Mouse (Mus musculus) retina, embryonic 14.5 days (tissue): ENCODE results near the gene Lonp2.

ENCODE experiments used
- DNase-seq: peaks from one replicate; pipeline ENCODE4 v3.0.0-alpha.2; 2015; ENCODE audit warnings: low spot score

Gene Lonp2

GRCm38 (mm10) chr8:86623911-86624731 is at the start of gene Lonp2:
Gene Lonp2, plus strand, starts transcription at chr8:86624043.
- DNase-seq = peak; percentile 98

DNA sequence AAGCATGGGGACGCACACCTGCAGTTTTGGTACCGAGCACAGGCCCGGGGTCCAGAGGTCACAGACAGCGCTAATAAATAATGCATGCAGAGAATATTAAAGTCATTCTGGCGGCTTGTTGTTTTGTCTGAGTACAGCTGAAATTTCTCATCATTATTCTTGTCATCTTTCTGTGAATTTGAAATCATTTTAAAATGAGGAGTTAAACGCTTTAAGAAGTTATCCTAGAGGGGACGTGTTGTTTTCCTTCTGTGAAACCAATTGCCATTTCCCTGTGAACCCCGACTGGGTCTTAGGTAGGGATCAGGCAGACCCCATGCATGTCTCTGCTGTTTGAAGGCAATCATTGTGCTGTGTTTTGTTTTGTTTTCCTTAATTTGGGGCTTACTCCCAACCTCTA is 46.3 kb upstream of the Lonp2 start:
- DNase-seq = no peak

GRCm38 (mm10) chr8:86578076-86578475 is 45.8 kb upstream of the Lonp2 start:
- DNase-seq = no peak

- DNase-seq = no peak
Measured at GRCm38 (mm10) chr8:86578693-86579092, 45.1 kb upstream of the Lonp2 start.

DNA sequence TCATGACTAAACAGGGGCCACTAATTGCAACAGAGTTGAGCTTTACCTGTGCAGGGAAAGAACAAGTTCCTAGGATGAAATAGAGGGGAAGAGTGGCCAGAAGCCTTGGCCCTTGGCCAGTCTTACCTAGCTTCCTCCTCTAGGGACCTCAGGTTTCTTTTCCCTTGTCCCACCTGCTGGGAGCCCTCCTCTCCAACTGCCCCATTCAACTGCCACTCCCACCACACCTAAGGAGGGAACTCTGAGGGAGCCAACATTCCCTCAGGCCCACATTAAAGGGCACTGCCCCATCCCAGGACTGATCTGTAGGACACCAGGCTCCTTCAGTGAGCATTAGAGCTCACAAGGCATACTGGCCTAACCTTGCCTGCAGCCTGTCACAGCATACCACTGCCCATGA is 43.4 kb upstream of the Lonp2 start, which contains the start of gene Abcc12:
Abcc12 (minus strand) TSS at position 229 of the 400 bp plus-strand sequence.
- DNase-seq = no peak

DNA sequence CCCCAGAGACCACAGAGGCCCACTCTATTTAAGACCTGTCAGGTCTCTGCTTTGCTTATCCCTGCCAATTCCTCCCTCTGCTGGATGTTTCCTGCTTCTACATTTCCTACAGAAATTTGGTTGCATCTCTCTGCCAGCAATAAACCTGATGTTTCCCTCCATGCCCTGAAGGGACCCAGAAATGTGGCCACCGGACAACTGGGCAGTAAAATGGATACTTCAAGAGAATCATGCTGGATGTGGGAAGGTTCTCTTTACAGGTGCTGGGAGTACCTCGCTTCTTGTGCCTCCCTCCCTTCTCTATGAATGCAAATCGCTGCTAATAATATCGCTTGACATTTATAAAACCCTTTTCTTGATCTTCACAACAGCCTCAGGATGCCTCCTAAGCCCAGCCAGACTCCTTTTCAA is 41.9 kb upstream of the Lonp2 start:
- DNase-seq = peak; percentile 36

DNA sequence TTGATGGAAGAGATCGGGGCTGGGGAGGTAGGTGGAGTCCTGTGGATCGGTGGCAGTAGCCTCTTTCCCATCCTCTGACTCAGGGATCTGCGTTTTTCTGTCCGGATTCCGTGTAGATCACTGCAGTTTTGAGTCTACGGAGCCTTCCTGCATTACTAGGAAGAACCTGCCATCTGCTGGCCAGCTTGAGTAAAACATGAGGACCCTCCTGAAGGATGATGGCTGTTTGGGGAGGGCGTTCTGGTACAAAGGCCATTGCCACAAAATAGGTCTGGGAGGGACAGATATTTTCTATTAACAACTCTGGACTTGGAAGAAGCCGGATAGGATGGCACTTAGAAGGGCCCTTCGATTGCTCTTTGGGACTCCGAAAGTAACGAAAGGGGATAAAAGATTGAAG is 38.7 kb upstream of the Lonp2 start:
- DNase-seq = peak; percentile 93

- peak; percentile 93 for DNase-seq
Measured at GRCm38 (mm10) chr8:86585532-86585931, 38.3 kb upstream of the Lonp2 start.

DNA sequence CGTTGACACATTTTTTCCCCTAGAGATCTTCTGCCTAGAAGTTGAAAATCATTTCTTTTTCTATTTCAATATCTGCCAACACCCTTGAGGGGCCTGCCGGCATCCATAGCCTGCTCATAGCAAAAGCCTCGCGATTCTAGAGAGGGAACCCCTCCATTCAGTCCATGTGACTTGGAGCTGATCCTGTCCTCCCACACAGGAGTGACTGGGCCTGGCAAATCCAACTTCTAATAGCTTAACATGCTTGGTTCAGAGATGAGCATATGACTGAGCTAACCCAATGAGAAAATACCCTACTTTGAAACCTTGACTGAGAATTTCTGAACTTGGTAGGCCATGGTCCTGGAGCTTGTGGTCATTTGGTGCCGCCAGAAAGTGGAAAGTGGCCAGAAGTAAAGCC is 37.8 kb upstream of the Lonp2 start:
- DNase-seq = no peak

DNA sequence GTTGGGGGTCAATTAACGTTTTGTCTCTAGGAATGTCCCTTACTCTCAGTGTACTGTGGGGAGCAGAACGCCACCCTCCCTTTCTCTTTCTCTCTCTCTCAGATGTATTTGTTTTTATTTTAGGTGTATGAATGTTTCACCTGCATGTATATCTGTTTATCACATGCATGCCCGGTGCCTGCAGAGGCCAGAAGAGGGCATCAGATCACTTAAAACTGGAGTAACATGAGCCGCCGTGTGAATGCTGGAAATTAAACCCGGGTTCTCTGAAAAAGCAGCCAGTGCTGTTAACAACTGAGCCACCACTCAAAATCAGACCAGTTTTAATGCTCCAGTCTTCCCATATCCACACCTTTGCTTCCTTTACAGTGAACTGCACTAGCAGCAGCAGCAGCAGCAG is 37.2 kb upstream of the Lonp2 start:
- DNase-seq = no peak

DNA sequence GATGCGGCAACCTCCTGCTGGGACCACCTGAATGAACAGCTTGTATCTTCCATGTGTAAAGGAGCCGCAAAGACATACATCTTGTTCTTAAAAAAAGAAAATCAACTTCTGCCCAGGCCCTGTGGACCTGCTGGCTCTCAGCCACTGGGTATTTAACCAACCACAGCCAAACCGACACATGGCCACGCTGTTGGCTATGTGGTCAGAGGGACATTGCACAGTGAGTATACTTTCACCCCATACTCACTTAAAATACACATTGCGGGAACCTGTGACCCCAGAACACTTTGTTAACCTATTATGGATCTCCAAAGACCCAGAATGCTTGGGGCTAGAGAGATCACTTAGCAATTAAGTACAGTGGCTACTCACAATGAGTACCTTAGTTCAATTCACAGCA is 35.5 kb upstream of the Lonp2 start:
- no peak for DNase-seq

- DNase-seq = no peak
Measured at GRCm38 (mm10) chr8:86593099-86593498, 30.7 kb upstream of the Lonp2 start.

DNA sequence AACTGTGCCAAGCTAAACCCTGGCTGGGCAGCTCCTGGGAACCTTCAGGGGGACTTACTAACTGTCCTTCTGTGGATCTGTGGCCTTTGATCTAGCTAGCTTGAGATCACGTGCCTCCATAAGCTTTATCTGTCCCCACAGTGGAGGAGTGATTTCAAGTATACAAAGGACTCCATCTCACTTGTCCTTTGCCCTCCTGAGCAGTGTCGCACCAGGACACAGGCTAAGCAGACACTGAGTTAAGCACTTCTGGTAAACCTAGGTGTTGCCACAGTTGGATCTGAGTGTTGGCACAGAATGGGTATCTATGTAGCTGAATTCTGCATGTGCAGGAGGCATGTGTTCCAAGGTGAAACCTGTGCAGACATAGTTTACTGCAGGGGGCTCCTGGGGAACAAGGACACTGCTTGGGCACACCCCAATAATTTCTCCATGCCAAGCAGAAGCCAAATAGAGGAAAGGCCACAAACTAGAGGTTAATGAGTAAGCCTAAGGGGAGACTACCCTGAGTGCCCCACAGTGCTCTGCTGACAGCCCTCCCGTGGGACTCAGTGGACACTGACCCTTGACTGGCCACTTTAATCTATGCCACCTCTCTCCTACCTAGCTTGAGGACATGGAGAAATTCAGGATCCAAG is 29.6 kb upstream of the Lonp2 start:
- no peak for DNase-seq

DNA sequence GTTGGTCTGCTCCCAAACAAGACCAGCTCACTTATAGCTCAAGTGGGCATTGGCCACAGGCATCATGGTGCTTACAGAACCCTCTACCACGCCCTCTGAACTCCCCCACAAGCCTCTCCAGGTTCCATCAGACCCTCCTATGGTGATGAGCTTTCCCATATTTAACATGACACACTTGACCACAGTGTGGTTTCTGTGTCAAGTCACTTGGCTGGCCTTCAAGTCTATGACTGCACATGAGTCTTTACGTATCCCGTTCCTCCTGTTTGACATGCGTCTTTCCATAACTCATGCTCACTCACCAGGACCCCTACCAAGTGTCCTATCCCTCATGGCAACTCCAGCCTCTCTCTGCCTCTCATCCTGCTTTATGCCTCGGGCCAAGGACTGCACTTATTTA is 28.2 kb upstream of the Lonp2 start:
- no peak for DNase-seq

- DNase-seq = no peak
Measured at GRCm38 (mm10) chr8:86597681-86598080, 26.2 kb upstream of the Lonp2 start.

GRCm38 (mm10) chr8:86599299-86599698 is 24.5 kb upstream of the Lonp2 start:
- DNase-seq = no peak

DNA sequence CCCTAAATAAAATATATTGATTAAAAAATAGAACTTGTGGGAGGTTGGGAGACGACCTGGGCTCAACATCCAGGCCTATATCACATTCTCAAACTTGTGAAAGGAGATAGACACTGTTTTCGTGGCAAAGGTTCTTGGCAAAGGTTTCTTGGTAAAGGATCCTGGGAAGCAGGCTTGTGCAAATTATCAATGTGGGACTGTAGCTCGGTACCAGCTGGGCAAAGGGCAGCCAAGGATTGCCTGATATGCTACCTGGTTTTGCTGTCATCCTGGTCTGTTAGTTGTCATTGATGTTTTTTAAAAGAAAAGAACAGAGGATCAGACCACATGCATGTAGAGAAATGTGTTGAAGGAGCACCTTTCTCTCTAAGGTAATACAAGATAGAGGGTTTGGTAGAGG is 23.5 kb upstream of the Lonp2 start:
- no peak for DNase-seq

GRCm38 (mm10) chr8:86603174-86603573 is 20.7 kb upstream of the Lonp2 start:
- no peak for DNase-seq

GRCm38 (mm10) chr8:86604676-86605075 is 19.2 kb upstream of the Lonp2 start:
- no peak for DNase-seq

GRCm38 (mm10) chr8:86613798-86614197 is 10.0 kb upstream of the Lonp2 start:
- DNase-seq = no peak

- DNase-seq = no peak
Measured at GRCm38 (mm10) chr8:86615095-86615769, 8.6 kb upstream of the Lonp2 start.

GRCm38 (mm10) chr8:86617759-86618387 is 6.0 kb upstream of the Lonp2 start:
- DNase-seq = no peak

- no peak for DNase-seq
Measured at GRCm38 (mm10) chr8:86623551-86623910, 312 bp upstream of the Lonp2 start.
